Mouse (Mus musculus) hindbrain, embryonic 16.5 days (tissue): ENCODE measurements around the gene Lrwd1. TPM values are rescaled to one million over a fixed set of nuclear protein-coding genes. Genes with fewer than 3 reads are reported as not detected.

Source experiments
- ATAC-seq: fragments of 200-750 bp; cut with Nextera tagmentation; 2 replicates; pipeline ENCODE4 v1.8.0; 2017; ENCODE audit warnings: moderate TSS enrichment, moderate library complexity
- H3K27ac ChIP-seq: fragments of 300-500 bp; sonication (generic); 2 replicates; pipeline ENCODE4 v1.5.1; 2014; ENCODE audit warnings: low read depth, mild to moderate bottlenecking, control low read depth, low read length, moderate library complexity
- H3K27me3 ChIP-seq: fragments of 300-500 bp; sonication (generic); replicated peaks from 2 replicates; pipeline ENCODE4 v1.6.1; 2014; ENCODE audit warnings: low read length; ENCODE audit not compliant: control insufficient read depth, insufficient read depth
- H3K36me3 ChIP-seq: fragments of 300-500 bp; sonication (generic); 2 replicates; pipeline ENCODE4 v1.6.1; 2014; ENCODE audit warnings: mild to moderate bottlenecking, low read length, moderate library complexity, mixed read lengths; ENCODE audit not compliant: control insufficient read depth, insufficient read depth
- H3K4me1 ChIP-seq: fragments of 300-500 bp; sonication (generic); 2 replicates; pipeline ENCODE4 v1.6.1; 2014; ENCODE audit warnings: low read depth, low read length; ENCODE audit not compliant: control insufficient read depth, insufficient read depth
- H3K4me2 ChIP-seq: fragments of 300-500 bp; sonication (generic); 2 replicates; pipeline ENCODE4 v1.6.1; 2014; ENCODE audit warnings: mild to moderate bottlenecking, low read length, control low read depth, moderate library complexity
- H3K4me3 ChIP-seq: fragments of 300-500 bp; sonication (generic); 2 replicates; pipeline ENCODE4 v1.5.1; 2014; ENCODE audit warnings: mild to moderate bottlenecking, low read length, control low read depth, moderate library complexity
- H3K9ac ChIP-seq: fragments of 300-500 bp; sonication (generic); 2 replicates; pipeline ENCODE4 v1.6.1; 2014; ENCODE audit warnings: low read depth, mild to moderate bottlenecking, control low read depth, low read length, moderate library complexity
- H3K9me3 ChIP-seq: fragments of 300-500 bp; sonication (generic); 2 replicates; pipeline ENCODE4 v1.6.1; 2014; ENCODE audit warnings: mild to moderate bottlenecking, low read length, moderate library complexity; ENCODE audit not compliant: control insufficient read depth
- WGBS: fragments of 180-500 bp; shearing (Covaris S2); extraction: QIAGEN DNeasy Blood & Tissue Kit; methylation state at CpG from one replicate; pipeline ENCODE4 v1.1.7; 2014; 5-methylcytosine and 5-hydroxymethylcytosine counted together
- polyA plus RNA-seq: library from polyadenylated mRNA; unstranded; fragments of >200 nt; fragmentation: Nextera tagmentation; extraction: Ambion mirVana; gene quantifications from 2 replicates; pipeline ENCODE4 v1.2.1, GENCODE M21; 2015

Lrwd1 gene
- polyA plus RNA-seq, 1 experiment from 2014 or later = 25.2 TPM

GRCm38 (mm10) chr5:136171363-136172341, 35.8 kb upstream of the Lrwd1 start:
- H3K27me3 ChIP-seq = no peaks in the 10 kb centered on the region
- H3K4me2 ChIP-seq = peak overlapping the region; percentile 90
- peak overlapping the region; percentile 70 for H3K4me3 ChIP-seq
- H3K36me3 ChIP-seq = peaks cover 3% of the 10 kb centered on the region; the same call in 1 of the 2 replicates
- WGBS = 34% methylated on average over 17 of the region's 17 CpGs
- peaks cover 24% of the 10 kb centered on the region for H3K4me1 ChIP-seq
- peak overlapping the region; percentile 87 for H3K27ac ChIP-seq
- no peak for ATAC-seq
- peak overlapping the region; percentile 83; the same call in 1 of the 2 replicates for H3K9ac ChIP-seq
- no peaks in the 10 kb centered on the region; the same call in 1 of the 2 replicates for H3K9me3 ChIP-seq

- Histone ChIP-seq H3K4me2 (peak within 1 kb of the TSS; percentile 90), H3K9ac (peak within 1 kb of the TSS; percentile 83), H3K4me1 (peaks cover 24% of the 10 kb centered on the region), H3K27ac (peak within 1 kb of the TSS; percentile 87), H3K4me3 (peak within 1 kb of the TSS; percentile 70), H3K36me3 (peaks cover 3% of the 10 kb centered on the region; the same call in 1 of the 2 replicates), H3K27me3 (no peaks in the 10 kb centered on the region), H3K9me3 (no peaks in the 10 kb centered on the region; the same call in 1 of the 2 replicates)
- 3% methylated on average over 46 of the region's 49 CpGs for WGBS
- ATAC-seq = peak; percentile 85
These were observed 34.9 kb upstream of the Lrwd1 start, which contains the start of gene Orai2 for GRCm38 (mm10) chr5:136170512-136171362. Gene Orai2, minus strand, starts transcription at chr5:136170713.

GRCm38 (mm10) chr5:136169626-136170511, 34.0 kb upstream of the Lrwd1 start:
- Histone ChIP-seq H3K4me1 (peaks cover 24% of the 10 kb centered on the region), H3K9me3 (no peaks in the 10 kb centered on the region; the same call in 1 of the 2 replicates), H3K27me3 (no peaks in the 10 kb centered on the region), H3K36me3 (peaks cover 3% of the 10 kb centered on the region; the same call in 1 of the 2 replicates), H3K27ac (peak overlapping the region; percentile 87), H3K4me2 (peak overlapping the region; percentile 90), H3K4me3 (peak overlapping the region; percentile 70), H3K9ac (peak overlapping the region; percentile 83)
- 10% methylated on average over 14 of the region's 15 CpGs for WGBS
- ATAC-seq = no peak; the same call in 1 of the 2 replicates

GRCm38 (mm10) chr5:136168071-136168470, 32.2 kb upstream of the Lrwd1 start:
- Histone ChIP-seq H3K36me3 (peaks cover 3% of the 10 kb centered on the region; the same call in 1 of the 2 replicates), H3K4me2 (no peak overlapping the region), H3K9me3 (no peaks in the 10 kb centered on the region; the same call in 1 of the 2 replicates), H3K27ac (no peak overlapping the region), H3K4me1 (peaks cover 18% of the 10 kb centered on the region), H3K27me3 (no peaks in the 10 kb centered on the region), H3K4me3 (no peak overlapping the region), H3K9ac (no peak overlapping the region)
- WGBS = 95% methylated on average over 3 of the region's 3 CpGs
- no peak for ATAC-seq

GRCm38 (mm10) chr5:136167296-136167695, 31.4 kb upstream of the Lrwd1 start:
- Histone ChIP-seq H3K27ac (no peak overlapping the region), H3K9me3 (no peaks in the 10 kb centered on the region; the same call in 1 of the 2 replicates), H3K27me3 (no peaks in the 10 kb centered on the region), H3K4me3 (no peak overlapping the region), H3K4me2 (no peak overlapping the region), H3K4me1 (peaks cover 18% of the 10 kb centered on the region), H3K36me3 (peaks cover 3% of the 10 kb centered on the region; the same call in 1 of the 2 replicates), H3K9ac (no peak overlapping the region)
- WGBS = 93% methylated on average over 4 of the region's 4 CpGs
- ATAC-seq = no peak

GRCm38 (mm10) chr5:136165246-136165645, 29.4 kb upstream of the Lrwd1 start:
- H3K9me3 ChIP-seq = no peaks in the 10 kb centered on the region; the same call in 1 of the 2 replicates
- peak overlapping the region; percentile 32; the same call in 1 of the 2 replicates for H3K27ac ChIP-seq
- H3K27me3 ChIP-seq = no peaks in the 10 kb centered on the region
- H3K4me2 ChIP-seq = no peak overlapping the region
- 66% methylated on average over 8 of the region's 8 CpGs for WGBS
- no peak for ATAC-seq
- H3K9ac ChIP-seq = no peak overlapping the region
- peaks cover 5% of the 10 kb centered on the region for H3K4me1 ChIP-seq
- peaks cover 3% of the 10 kb centered on the region; the same call in 1 of the 2 replicates for H3K36me3 ChIP-seq
- no peak overlapping the region for H3K4me3 ChIP-seq

- ATAC-seq = peak; percentile 57; the same call in 1 of the 2 replicates
- peaks cover 3% of the 10 kb centered on the region; the same call in 1 of the 2 replicates for H3K36me3 ChIP-seq
- H3K27ac ChIP-seq = no peak overlapping the region
- H3K4me3 ChIP-seq = no peak overlapping the region
- no peaks in the 10 kb centered on the region; the same call in 1 of the 2 replicates for H3K9me3 ChIP-seq
- no peak overlapping the region for H3K4me2 ChIP-seq
- H3K27me3 ChIP-seq = no peaks in the 10 kb centered on the region
- no peaks in the 10 kb centered on the region for H3K4me1 ChIP-seq
- WGBS = 62% methylated on average over 11 of the region's 11 CpGs
- H3K9ac ChIP-seq = no peak overlapping the region
These were observed 28.1 kb upstream of the Lrwd1 start for GRCm38 (mm10) chr5:136163807-136164474.
